Mouse (Mus musculus): ENCODE data around the gene Cdc25a.

Cdc25a gene

DNA sequence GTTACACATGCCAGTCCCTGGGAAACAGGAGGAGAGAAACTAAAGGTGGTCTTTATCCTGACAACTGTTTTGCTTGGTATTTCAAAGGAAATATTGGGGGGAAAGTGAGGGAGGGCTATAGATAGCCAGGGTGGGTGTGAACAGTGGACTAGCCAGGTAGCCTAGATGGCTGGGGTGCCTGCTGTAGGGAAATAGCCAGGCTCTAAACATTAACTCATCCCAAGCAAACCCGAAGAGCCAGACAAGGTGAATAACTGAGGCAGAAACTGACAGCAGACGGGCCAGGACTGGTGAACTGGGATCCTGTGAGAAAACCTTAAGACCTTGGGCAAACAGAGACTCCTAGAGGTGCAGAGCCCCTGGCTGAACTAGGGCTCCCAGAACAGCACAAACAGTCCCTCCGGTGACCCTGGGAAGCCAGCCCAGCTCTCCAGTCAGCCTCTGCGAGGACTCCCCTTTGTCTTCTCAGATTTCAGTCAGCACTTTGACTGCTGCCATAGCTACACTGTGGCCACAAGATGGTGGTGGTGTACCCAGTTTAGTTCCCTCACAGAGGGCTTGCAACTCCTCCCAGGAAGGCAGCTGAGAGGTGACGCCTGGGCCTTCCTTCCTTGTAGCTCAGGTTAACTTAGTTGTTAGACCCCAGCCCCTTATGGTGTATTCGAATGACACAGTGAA lies 19.2 kb downstream of the Cdc25a start:
- DNase-seq (ENCODE audit: low spot score): peak; percentile 80

DNA sequence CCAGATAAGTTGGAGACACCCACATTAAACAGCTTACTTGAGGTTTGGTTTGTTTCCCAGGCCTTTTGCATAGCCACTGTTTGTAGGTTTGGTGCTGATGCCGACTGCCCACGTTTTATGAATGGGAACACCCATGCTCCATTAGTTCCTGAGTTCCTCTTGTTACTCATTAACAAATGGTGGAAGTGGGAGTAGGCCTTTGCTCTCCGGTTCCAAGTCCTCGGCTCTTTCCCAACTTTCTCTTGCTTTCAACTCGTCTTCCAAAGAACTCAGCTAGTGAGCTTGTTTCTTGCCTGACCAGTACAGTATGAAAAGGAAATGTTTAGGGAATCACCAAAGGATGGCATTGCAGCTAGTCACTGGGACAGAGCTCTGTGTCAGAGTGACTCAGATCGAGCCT lies 20.2 kb downstream of the Cdc25a start:
- no peak for DNase-seq (ENCODE audit: low spot score)

DNA sequence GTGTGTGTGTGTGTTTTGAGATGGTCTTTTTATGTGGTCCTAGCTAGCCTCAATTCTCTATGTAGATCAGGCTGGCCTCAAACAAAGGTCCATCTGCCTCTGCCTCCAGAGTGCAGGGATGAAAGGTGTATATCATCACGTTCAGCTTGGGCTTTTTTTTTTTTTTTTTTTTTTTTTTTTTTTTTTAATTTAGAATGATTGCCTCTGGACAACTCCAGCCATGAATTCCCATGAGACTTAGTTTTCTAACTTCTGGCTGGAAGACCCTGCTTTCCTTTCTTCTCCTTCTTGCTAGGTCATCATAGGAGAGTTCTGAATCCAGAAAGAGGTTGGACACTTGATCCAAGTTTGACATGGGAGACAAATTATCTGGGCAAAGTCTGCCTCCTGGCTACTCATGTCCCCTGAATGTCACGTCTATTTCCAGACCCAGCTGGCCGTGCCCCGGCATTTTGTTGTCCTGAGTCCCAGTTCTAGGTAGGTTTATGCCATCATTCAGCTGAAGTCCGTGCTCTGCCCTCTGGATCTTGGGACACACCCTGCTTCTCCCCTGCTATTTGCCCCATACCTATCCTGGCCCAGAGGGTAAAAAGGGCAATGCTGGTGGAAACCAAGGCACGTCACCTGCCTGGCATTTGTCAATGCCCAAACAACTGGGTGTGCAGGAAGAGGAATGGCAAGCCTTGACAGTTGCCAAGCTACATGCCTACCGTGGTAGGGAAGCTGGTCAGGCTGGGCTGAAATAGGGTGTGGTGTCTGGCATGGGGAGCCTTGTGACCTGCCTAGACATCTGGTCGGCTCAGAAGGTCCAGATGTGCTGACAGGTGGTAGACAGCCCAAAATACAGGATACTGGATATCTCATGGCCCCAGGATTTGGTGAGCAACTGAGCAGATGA lies 21.1 kb downstream of the Cdc25a start:
- no peak for DNase-seq (ENCODE audit: low spot score)

DNA sequence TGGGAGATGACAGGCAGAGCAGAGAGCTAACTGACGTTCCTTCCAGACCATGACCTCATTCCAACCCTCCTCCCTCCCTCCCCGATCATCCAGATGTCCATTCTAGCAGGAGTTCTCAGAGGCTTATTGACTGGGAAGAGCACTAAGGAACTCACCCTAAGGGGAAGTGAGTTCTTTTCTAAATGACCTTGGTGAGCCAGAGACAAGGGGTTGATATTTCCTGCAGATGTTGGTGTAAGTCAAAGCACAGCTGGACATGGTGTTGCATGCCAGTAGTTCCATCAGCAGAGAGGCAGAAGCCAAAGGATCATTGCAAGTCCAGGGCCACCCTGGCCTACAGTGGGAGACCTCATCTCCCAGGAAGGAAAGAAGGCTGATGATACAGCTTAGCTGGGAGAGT lies 22.6 kb downstream of the Cdc25a start:
- DNase-seq (ENCODE audit: low spot score): peak; percentile 24

DNA sequence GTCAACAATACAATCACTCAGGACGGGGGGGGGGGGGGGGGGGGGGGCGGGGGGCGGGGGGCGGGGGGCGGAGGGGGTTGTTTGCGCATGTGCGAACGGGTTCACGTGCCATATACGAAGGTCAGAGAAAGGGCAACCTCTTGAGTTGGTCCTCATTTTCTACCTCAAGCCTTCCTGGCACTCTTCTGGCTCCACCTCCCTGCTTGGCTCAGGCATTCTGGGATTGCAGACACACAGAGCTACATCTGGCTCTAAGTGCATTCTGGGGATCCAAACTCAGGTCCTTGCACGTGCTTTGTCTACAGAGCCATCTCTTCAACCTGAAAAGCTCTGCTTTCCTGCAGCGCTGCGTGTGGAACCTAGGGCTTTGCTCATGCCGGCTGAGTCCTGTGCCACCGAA lies 24.0 kb downstream of the Cdc25a start:
- no peak for DNase-seq (ENCODE audit: low spot score)

DNA sequence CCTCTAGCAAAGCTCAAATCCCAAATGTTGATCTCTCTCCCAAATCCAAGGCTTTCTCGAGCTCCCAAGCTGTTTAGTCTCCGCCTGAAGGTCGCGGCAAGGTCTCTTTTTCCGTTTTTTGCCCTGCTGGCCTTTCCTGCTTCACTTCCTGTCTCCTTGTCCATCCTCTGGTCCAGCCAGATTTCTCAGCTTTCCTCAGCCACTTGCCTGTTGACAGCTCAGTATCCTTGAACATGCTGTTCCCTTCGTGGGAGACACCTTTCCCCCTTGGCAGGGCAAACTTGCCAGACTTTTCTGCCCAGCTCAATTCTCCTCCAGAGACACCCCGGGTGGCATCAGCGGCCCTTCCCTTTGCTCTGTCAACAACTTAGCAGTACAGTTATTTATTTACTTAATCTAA lies 24.4 kb downstream of the Cdc25a start:
- DNase-seq (ENCODE audit: low spot score): no peak

DNA sequence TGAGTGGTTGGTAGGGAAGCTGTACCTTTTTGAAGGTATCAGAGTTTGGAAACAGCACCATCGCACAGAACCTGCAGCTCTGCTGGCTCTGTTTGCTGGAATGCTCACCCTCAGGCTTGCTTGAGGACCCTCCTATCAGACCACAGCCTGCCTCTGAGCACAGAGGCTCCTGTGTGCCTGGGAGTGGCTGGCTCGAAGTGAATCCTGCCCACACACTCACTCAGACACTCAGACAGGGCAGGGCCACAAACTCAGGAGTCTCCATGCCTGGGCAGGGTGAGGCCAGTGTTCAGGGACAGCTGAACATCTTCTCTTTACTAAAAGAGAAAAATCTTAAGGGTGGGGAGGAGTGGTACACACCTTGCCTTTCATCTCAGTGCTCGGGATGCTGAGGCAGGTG lies 25.2 kb downstream of the Cdc25a start:
- no peak for DNase-seq (ENCODE audit: low spot score)

DNA sequence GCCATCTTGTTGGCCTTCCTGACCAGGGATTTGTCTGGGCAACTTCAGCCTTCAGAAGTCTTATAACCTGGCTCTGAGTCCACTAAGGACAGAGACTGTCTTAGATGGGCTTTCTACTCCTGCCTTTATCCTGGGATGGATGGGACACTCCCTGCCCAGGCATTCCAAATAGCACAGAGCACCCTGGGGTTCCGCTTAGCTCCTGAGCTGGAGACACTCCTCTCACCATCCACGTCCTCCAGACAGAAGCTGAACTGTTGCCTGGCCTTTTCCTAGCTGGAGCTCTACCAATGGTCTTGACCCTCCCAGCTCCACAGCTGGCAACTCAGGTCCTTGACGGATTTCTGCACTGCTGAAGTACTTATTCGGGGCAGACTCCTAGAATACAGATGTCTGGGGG lies 26.9 kb downstream of the Cdc25a start:
- DNase-seq (ENCODE audit: low spot score): no peak

DNA sequence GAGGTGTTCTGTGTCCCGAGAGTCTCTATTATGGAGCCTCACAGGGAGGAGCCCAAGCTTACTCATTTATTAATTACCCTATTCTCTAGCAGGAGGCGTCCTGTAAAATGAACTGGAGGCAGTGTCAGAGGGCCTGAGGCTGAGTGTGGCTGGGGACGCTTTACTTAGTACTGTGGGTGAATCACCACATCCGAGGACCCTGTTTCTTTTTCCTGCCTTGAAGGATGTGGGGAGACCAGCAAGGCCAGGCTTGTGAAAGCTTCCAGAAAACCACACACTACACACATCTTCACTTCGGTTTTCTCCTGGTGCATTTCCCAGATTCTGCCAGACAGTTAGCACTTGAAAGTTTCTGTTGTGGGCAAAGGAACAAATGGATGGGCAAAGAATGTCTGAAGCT lies 27.4 kb downstream of the Cdc25a start:
- DNase-seq (ENCODE audit: low spot score): no peak

DNA sequence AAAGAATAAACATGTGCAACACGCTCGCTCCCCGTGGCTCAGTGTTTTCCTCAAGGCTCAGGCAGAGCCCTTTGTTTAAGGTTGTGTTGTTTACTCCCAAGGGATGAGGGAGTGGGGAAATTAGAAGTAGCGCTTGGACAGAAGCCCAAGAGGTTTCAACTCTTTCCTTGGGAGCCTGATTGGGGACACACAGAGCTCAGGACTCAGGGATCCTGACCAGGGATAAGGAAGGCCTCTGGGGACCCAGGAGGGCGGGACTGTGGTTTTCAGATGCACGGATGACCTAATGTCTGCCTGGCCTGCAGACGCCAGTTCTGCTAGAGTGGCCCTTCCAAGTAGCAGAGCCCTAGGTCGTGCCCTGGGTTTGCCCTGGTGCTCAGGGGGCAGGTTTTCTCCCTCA lies 31.9 kb downstream of the Cdc25a start:
- DNase-seq (ENCODE audit: low spot score): no peak

DNA sequence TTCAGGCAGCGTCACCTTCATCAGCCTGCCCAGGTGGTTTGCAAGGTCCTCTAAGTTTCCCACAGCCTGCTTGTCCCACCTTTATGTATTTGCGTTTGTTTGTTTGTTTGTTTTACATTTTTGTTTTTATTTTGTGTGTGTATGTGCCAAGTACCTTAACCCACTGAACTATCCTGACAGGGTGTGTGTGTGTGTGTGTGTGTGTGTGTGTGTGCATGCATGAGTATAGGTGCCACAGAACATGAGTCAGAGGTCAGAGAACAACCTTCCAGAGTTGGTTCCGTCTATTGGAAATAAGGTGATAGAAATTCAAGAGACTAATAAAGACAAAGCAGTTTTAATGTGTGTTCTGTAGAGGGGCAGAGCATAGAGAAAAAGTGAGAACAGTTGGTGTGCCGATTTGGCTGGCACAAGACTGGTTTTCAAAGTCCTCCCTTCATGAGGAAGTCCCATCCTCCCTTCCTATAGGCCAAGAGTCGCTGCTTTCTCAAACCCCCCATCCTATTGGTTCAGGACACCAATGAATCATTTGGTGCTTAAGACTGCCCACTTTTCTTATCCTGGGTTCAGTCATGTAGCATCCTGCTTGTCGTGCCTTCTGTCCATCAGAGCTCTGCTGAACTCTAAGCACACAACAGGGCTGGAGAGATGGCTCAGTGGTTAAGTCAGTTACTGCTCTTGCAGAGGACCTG lies 32.5 kb downstream of the Cdc25a start:
- DNase-seq (ENCODE audit: low spot score): no peak

DNA sequence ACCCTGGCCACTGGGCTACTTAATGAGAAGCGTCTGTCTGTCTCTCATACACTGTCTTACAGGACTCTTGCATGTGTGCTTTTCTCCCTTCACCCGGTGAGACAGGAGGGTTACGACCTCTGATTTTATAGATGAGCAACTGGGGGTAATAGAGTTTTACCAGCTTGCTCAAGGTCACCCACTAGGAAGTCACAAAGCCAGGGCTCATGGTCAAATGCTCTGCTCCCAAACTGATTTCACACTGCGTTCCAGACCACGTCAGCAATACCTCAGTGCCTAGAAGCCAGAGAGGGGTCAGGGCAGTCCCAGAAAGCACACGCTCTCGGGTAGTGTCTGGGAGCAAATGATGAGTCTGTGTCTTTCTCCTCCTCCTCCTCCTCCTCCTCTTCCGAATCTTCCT lies 33.7 kb downstream of the Cdc25a start:
- DNase-seq (ENCODE audit: low spot score): no peak

DNA sequence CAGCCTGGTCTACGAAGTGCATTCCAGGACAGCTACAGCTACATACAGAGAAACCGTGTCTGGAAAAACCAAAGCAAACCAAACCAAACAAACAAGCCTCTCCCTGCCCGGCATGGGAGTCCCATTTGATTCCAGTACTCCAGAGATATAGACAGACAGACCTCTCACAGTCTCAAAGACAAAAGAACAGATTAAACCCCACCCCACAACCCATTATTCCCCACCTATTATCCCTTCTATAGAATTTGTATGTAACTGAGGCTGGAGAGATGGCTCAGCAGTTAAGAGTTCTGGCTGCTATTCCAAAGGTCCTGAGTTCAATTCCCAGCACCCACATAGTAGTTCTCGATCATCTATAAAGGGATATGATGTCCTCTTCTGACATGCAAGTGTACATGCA lies 34.5 kb downstream of the Cdc25a start:
- no peak for DNase-seq (ENCODE audit: low spot score)

DNA sequence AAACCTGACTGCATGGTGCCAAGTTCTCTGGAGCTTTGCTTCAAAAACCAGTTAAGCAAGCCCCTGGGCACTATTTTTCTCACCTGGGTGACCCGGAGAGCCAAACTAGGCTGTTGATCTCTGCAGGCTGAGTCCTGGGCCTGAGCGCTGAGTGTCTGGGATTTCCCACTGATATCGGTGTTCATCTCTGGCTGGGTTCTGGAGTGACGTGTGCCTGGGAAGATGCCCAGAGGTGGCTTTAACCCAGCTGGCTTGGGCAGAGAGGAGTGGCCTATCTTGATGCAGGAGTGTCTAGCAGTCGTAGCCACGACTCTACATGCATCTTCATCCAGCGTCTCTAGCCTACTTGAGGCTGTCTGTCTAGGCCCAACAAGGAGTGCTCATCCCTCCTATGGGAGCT lies 36.4 kb downstream of the Cdc25a start:
- DNase-seq (ENCODE audit: low spot score): no peak

DNA sequence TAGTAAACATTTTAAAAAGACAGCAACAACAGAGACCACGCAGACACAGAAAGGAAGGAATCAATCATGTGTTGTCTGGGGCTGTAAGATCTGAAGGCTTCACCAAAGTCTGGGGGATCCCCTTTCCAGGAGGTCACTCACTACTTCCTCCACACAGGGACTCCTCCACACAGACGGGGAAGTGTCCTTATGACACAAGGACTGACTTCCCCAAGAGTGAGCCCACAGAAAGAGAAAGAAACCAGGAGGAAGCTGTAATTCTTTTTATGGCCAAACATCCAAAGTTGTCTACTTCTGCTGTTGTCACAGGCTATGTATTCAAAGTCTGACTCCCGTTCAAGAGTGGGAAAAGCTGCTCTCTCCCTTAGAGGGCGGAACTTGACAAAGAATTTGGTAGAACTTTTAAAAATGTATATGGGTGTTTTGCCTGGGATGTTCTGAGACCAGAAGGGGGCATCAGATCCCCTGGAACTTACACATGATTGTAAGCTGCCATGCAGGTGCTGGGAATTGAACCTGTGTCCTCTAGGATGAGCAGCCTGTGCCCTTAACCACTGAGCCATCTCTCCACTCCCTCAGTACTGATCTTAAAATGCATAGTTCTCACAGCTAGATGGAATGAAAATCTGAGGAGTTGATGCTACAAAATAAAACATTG lies 39.0 kb downstream of the Cdc25a start:
- no peak for DNase-seq (ENCODE audit: low spot score)

DNA sequence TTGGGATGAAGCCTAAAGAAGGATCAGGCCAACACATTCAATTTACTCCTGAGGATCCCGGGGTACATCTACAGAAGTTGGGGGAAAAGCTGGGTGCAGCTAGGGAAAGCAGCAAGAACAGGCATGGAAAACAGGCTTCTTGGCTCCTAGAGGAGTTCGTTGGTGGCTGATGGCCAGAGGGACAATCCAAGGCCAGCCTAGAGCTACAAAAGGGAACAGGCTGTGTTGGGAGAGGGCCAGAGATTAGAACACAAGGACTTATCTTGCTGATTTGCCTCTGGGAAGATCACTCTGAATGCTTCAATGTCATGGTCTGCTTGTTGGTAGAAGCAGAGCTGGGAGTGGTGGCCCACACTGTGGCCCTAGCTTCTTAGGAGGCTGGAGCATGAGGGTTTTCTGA lies 42.6 kb downstream of the Cdc25a start:
- DNase-seq (ENCODE audit: low spot score): no peak

DNA sequence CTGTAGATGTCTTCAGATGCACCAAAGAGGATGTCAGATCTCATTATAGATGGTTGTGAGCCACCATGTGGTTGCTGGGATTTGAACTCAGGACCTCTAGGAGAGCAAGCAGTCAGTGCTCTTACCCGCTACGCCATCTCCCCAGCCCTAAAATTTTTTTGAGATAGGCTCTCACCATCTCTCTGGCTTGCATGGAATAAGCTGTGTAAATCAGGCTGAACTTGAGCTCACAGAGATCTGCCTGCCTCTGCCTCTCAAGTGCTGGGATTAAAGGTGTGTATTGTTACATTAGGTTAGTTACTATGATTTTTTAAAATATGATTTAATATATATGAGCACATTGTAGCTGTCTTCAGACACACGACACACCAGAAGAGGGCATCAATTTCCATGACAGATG lies 53.8 kb downstream of the Cdc25a start:
- DNase-seq (ENCODE audit: low spot score): no peak

DNA sequence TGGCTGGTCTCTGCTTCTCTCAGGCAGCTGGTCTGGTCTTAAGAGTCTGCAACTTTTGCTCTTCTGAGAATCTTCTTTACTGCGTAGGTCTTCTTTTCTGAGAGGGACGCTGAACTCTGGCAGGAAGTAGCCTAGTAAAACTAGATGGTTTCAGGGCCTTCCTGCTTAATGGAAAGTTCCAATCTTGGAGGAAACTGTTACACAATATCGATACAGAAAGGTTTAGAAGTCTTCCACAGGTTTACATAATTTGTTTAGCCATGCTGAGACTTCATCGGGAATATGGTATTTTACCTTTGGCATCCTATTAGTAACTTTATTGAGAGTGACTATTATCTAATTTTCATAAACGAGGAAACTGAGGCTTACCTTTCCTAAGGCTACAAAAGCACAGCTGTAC lies 54.7 kb downstream of the Cdc25a start:
- DNase-seq (ENCODE audit: low spot score): no peak

DNA sequence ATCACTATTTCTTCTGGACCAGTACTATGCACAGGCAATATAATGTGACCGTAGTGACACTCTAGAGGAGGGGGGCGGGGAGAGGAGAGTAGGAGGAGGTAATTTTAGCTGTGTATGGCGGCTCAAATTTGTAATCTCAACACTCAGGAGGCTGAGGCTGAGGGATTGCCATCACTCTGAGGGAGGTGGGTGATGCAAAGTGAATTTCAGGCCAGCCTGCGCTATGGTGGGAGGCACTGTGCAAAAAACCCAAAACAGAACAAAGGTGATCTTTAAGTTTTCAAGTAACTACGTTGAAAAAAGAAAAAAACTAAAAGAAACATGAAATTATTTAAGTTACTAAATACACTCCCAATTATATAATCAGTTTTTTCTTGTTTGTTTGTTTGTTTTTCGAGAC lies 55.4 kb downstream of the Cdc25a start:
- no peak for DNase-seq (ENCODE audit: low spot score)

DNA sequence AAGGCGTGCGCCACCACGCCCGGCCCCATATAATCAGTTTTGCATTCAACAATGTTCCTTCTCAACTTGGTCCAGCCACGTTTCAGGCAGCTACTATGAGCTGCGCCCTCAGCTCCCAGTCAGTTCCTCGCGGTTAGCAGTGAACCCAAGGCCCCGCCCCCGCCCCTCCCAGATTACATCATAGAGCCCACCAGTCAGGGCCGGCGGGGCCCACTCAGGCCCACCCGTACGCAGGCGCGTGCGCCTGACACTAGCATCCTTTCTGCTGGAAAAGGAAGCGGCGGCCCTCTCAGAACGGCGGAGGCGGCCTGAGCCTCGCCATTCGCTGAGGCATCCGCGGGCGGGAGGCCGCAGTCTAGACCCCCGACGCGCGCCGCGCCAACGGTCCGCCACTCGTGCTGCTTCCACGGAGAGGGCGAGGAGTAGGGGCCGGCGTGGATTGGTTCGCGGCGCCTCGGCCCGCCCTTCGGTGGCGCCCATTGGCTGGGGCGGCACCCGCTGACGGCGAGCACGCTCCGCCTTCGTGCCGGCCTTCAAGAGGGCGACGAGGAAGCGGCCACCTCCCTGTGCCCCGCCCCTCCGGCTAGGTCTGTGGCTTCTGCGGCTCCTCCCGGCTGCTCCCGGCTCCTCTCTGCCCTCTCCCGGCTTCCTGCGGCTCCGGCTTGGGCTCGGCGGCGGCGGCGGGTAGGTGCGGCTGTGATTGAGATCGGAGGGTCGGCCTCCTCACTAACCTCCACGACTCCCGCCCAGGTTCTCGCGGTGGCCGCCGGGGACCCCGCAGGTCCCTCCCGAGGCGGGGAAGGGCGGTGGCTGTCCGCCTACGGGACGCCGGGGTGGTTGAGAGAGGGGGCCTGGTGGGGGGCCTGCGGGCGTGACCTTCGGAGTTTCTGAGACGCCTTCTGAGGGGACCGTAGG lies 56.1 kb downstream of the Cdc25a start, which contains the start of gene Map4:
Gene Map4 (plus strand): TSS at position 204 of the 915 bp plus-strand sequence.
- DNase-seq (ENCODE audit: low spot score): peak; percentile 97

DNA sequence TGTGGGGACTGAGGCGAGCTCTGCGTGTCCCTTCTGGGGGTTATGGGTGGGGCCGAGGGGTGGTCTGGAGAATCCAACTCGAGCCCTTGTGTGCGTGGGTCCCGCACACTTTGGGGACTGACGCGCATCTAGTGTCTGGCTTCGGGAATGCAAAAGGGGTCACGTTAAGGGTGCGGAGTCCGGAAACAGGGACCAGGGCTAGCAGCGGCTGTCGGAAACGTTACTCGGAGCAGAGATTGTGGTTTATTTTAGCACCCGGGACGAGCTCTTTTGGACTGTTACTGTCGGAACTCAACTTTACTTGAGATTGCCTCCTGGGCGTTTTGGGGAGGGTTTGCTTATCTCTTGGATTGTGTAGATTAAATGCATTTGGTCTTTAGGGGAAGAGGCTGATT lies 57.0 kb downstream of the Cdc25a start:
- no peak for DNase-seq (ENCODE audit: low spot score)

Data from retina, embryonic 14.5 days (tissue).